Mouse (Mus musculus) gastrocnemius, postnatal 10 days (tissue): Measurements from ENCODE around the gene Shkbp1. TPM values are rescaled to one million over a fixed set of nuclear protein-coding genes. Genes with fewer than 3 reads are reported as not detected.
A peak's percentile ranks its signal among the peaks of the same experiment; 100 is the strongest.

Experiments used
- DNase-seq: peaks from one replicate; pipeline ENCODE4 v3.0.0; 2021; ENCODE audit warnings: mixed read lengths
- total RNA-seq, 2 experiments: library from RNA; stranded (reverse); gene quantifications; 2 replicates each; pipeline ENCODE4 v1.2.3; 2021

Gene Shkbp1
- total RNA-seq, 2 experiments from 2014 or later = 6.1 to 8.1 TPM

DNA sequence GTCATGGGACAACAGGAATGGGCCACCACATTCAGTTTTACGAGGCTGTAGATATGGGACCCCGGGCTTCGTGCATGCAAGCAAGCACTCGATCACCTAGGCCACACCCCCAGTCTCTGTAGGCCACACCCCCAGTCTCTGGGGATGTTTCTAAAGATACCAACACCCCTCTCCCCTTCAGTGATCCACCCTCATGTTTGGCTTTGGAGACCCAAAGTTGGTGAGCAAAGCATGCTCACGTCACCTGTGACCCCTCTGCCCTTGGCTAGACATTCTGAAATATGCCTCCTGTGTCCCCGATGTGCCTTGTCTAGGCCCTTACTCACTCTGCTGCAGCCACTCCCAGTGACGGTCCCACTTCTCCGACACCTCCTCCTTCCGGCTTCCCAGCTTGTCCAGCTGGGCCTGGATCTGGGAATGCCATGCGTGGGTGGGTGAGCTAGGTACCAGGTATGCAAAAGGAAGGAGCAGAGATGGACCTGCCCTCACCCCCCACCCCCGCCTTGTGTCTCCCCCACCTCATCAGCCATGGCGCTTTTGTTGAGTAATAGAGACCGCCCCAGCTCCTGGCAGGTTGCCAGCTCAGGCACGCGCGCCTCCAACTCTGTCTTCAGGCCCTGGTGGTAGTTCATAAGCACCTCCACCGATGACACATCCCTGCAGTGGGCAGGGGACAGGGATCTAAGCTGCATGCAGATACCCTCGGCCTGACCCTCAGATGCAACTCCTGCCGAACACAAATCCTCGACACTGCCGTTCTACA lies 10.4 kb upstream of the Shkbp1 start:
- DNase-seq = no peak

GRCm38 (mm10) chr7:27364379-27364778 lies 8.6 kb upstream of the Shkbp1 start:
- no peak for DNase-seq

GRCm38 (mm10) chr7:27361283-27361946 lies 5.6 kb upstream of the Shkbp1 start:
- peak; percentile 98 for DNase-seq

DNA sequence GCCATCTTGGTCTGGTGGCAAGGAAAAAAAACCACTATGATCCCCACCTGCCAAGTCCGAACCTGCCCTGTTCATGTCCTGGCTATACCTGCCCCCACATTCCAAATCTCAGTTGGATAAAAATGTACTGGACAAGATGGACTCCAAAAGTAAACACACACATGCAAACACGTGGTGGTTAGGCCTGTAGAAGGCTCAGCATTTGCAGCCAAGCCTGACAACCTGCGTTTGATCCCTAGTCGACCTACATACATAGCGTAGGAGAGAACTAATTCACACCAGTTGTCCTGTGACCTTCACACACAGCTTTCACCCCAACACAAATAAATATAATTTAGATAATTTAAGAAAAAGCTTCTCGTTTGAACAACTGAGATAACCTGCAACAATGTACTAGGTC lies 4.9 kb upstream of the Shkbp1 start:
- DNase-seq = no peak

GRCm38 (mm10) chr7:27359706-27360358 lies 4.0 kb upstream of the Shkbp1 start:
- DNase-seq = no peak

- DNase-seq = no peak
Measured at GRCm38 (mm10) chr7:27359162-27359561, 3.3 kb upstream of the Shkbp1 start.

- no peak for DNase-seq
Measured at GRCm38 (mm10) chr7:27357595-27357978, 1.8 kb upstream of the Shkbp1 start.

DNA sequence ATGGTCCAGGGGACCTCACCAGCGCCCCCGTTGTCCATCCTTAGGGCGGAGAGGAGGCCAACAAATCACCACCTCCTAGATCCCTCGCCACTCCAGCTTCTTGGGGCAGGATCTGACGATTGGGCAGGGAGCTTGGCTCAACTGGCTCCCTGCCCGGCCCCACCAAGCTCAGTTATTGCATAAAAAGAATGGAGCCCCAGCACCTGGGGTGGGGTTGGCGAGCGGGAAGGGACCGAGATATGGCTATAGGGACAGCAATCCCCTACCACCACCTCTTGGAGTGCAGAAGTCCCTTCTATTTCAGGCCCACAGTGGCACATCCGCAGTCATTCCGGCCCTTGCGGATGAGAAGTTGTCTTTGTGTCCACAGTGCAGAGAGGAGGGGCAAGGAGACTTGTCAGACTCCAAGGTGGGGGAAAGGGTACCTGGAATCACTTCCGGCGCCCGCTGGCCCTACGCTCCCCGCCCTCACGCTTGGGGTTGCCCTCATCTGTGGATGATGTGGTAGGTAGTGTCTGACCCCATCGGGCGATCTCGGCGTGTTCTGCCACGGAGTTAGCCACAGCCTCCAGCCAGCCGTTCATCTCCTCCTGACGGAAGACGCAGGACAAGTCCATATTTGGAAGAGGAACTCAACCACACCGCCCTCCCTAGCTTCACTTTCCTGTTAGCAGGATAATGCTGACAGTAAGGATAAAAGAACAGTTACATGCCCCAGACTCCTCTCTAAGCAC lies 1.2 kb upstream of the Shkbp1 start, which contains the start of gene Gm20479:
TSS of gene Gm20479 (minus strand) at position 559 of the 734 bp plus-strand sequence.
- no peak for DNase-seq

DNA sequence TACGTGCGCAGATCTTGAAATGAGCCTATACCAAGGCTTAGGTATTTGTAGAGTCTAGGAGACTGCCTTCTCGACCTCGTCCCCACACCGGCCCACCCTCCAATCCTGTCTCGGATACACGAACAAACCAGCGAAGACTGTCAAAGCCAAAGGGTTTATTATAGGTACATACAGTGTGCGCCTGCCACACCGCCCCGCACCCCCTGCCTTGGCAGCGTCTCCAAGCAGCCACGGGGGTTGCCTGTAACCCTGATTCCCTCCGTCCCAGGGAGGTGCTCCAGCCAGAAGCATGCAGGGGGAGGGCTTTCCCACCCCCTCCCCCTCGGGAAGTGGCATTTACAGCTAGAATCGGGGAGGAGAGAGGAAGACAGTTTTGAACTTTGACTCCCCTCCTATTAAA lies 429 bp upstream of the Shkbp1 start:
- DNase-seq = no peak

- no peak for DNase-seq
Measured at GRCm38 (mm10) chr7:27355261-27355660, 558 bp downstream of the Shkbp1 start.

GRCm38 (mm10) chr7:27354783-27355182 lies 1.0 kb downstream of the Shkbp1 start:
- no peak for DNase-seq

DNA sequence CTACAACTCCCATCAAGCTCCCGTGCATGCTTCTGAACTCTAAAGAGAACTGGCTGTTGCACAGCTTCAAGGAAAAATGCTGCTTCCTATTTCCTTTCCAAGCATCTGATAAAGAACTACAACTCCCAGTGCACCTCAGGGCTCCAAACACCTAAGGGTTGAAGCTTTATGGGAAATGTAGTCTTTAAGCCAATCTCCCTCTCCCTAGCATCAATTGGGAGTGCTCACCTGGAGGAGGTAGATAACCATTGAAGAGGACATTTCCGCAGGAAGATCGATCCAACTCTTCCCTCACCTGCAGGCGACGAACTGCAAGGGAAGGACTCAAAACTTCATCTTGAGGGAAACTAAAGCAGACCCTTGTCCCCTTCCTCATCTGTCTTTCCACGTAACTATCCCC lies 1.7 kb downstream of the Shkbp1 start:
- no peak for DNase-seq

GRCm38 (mm10) chr7:27345444-27345843 lies 10.4 kb downstream of the Shkbp1 start:
- no peak for DNase-seq

- no peak for DNase-seq
Measured at GRCm38 (mm10) chr7:27342595-27342994, 13.2 kb downstream of the Shkbp1 start.

DNA sequence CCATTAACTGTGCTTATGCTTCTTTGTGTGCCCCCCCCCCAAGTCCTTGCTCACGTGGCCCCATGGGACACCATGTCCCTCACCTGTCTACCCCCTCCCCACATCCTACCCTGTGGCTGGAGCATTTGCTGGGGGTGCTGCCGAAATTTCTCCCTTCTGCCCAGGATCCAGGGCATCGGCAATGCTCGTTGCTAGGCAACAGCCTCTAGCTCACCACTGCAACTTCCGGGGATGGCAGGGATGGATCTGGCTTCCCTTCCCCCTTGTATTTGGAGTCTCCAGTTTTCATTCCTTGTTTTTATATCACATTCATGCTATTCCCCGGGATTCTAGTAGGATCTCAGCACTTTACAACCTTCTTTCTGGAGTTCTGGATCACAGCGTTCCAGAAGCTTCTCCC lies 16.3 kb downstream of the Shkbp1 start:
- no peak for DNase-seq

DNA sequence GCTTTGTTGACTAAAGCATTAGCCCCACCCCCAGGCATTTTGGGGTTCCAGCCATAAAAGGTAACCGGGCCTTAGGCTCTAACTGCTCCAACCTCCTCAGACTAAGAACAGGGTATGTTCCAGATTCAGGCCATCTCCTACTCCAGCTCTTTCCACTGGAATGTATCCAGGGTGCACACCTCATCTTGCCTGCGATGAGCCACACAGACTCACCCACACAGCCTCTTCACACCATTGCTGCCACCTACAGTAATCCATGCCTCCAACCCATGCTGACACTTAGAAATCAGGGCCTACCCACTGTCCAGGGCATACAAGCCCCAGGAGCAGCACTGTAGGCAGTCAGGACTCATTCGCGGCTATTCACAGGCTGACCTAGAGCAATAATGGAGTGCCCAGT lies 16.7 kb downstream of the Shkbp1 start:
- no peak for DNase-seq

DNA sequence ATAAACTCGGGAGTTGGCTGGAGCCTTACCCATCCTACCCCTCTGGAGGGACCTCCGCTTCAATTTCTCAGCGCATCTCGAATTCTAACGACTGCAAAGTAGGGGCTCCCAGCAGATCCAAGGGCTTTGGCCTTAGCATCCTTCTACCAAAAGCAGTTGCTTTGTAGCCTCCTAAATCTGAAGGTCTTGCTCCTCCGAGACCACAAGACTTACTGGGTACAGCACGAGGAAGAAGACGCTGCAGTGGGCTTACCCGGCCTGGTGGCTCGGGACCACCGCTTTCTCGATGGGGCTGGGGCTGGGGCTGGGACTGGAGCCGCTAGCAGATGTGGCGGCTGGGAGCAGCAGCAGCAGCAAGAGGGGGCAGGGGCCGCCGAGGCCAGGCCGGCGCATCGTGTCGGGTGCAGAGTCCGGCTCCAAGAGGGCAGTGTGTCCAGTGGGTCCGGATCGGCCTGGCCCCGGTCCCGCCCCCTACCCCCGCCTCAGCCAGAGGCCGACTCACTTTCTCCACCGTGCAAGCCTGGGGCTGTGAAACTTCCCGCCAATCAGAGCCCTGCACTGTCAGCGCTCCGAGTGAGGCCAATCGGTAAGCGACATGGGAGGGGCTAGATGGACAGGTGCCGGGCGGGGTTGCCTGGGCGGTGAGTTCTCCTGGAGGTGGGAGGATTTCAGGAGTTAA lies 18.5 kb downstream of the Shkbp1 start, which contains the start of gene Ltbp4:
TSS of gene Ltbp4 (minus strand) at position 518 of the 679 bp plus-strand sequence.
- peak; percentile 28 for DNase-seq

- DNase-seq = peak; percentile 94
Measured at GRCm38 (mm10) chr7:27335928-27336823, 19.6 kb downstream of the Shkbp1 start.

DNA sequence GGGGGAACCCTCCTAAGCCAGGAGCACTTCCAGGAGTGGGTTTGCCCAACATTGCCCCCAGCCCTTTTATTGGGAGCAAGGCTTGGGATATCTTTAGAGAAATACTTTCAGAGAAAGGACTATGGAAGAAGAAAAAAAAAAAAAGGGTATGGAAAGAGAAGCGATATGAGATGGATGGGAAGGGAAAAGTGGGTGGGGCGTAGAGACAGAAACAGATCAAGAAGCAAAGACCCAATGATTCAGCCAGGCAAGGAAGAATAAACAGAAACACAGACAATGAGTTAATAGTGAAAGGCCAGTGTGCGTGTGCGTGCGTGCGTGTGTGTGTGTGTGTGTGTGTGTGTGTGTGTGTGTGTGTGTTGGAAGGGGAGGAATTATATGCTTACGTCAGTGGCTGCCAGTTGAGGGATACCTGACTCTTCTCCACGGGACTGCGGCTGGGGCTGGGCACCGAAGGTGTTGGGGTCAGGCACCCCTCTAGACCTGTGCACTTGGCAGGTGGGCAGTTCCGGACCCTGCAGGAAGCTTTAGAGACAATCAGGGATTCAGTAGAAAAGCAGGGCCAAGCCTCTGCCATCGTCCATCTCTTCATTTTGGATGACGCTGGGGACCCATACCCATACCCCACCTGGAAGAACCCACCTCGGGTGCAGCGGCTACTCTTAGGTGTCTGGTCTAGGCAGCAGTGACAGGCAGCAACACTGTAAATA lies 20.7 kb downstream of the Shkbp1 start:
- DNase-seq = no peak

- DNase-seq = peak; percentile 48
Measured at GRCm38 (mm10) chr7:27334405-27334911, 21.4 kb downstream of the Shkbp1 start.
